Mouse (Mus musculus) urinary bladder, postnatal 25 days (tissue): ENCODE results near the gene Mrps9.
"Not testable (repeated sequence)": the region's sequence is repeated elsewhere in the genome, so short reads cannot be mapped to it uniquely, and the experiment has no call there.

ENCODE experiments used
- DNase-seq: peaks from one replicate; pipeline ENCODE4 v3.0.0; 2022; ENCODE audit warnings: low spot score

Gene Mrps9

GRCm38 (mm10) chr1:42850663-42851397 lies at the start of gene Mrps9:
Mrps9 (plus strand) TSS chr1:42851233.
- peak; percentile 97 for DNase-seq

GRCm38 (mm10) chr1:42813301-42813845 lies 37.7 kb upstream of the Mrps9 start:
- DNase-seq = no peak

GRCm38 (mm10) chr1:42814798-42815619 lies 36.0 kb upstream of the Mrps9 start:
- DNase-seq = no peak

DNA sequence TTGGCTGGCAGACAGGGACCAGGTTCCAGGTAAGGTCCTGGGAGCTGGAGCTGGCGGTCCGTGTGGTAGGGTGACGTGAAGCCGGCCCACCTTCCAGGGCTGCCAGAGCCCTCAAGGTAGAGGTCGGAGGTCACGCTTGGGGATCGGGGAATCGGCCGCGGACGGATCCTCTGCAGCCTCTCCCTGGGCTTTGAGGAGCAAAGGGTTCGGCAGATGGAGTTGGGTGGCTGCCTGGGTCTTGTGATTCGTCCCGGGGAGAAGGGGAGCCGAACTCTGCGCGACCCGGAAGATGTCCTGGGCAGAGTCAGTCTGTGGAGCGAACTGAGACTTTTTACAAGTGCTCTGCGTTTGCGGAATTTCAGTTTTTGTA lies 350 bp downstream of the Mrps9 start:
- DNase-seq = no peak

- DNase-seq = no peak
Measured at GRCm38 (mm10) chr1:42851810-42852209, 777 bp downstream of the Mrps9 start.

DNA sequence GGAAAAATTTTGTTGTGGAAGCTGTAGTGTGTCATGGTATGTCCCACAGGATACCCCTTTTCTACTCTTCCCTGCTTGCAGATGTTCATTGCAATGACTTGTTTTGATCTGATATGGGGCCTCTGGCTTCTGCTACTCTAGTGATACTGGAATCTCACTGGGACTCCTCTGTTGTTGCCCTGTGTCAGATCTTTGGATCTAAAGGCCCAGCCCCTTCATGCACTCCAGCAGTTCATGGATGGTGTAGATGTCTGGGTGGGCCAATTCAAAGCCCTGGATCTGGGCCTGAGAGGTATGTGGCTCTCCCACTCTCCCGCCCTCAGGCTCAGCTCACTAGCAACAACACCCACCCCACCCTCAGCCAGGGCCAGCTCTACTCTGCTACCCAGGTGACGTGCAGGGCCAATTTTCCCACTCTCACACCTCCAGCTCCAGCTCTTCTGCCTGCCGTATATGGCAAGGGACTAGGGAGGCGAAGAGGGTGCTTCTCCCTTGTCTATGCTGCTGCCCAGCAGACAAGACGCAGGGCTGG lies 13.8 kb downstream of the Mrps9 start:
- DNase-seq = no peak

GRCm38 (mm10) chr1:42865336-42865939 lies 14.4 kb downstream of the Mrps9 start:
- DNase-seq = no peak

- no peak for DNase-seq
Measured at GRCm38 (mm10) chr1:42865986-42866385, 15.0 kb downstream of the Mrps9 start.

DNA sequence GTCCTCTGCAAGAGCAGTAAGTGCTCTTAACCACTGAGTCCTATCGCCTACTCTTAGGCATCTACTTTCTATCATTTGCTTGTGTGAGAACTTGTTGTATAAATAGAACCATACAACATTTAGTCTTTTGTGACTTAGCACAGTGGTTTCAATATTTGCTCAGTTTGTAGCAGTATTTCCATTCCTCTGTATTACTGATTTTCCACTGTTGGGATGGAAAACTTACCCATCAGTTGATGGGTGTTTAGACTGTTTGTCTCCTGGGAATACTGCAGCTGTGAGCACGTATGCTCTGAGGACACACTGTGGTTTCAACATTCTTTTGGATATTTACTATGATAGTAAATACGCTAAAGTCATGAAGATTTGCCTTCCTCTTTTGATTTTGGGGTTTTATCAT lies 16.2 kb downstream of the Mrps9 start:
- DNase-seq = no peak

DNA sequence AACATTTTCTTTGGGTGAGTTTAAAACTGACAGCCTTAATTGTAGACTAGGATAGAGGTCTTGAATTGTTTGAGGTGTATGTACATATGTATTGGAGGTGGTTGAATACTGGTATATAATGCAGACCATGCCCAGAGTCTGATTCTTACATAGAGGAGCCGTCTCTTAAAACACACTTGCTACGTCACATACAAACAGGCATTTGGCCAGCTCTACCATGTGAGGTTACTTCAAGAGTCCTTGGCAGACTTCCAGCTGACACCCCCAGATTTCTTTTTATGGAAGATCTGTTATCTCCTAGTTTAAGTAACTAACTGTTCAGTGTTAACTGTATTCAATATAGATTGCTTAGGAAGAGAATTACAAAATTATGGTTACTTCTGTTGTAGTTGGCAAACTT lies 23.1 kb downstream of the Mrps9 start:
- no peak for DNase-seq

- DNase-seq = no peak
Measured at GRCm38 (mm10) chr1:42875271-42875670, 24.2 kb downstream of the Mrps9 start.

GRCm38 (mm10) chr1:42876463-42877093 lies 25.5 kb downstream of the Mrps9 start:
- no peak for DNase-seq

DNA sequence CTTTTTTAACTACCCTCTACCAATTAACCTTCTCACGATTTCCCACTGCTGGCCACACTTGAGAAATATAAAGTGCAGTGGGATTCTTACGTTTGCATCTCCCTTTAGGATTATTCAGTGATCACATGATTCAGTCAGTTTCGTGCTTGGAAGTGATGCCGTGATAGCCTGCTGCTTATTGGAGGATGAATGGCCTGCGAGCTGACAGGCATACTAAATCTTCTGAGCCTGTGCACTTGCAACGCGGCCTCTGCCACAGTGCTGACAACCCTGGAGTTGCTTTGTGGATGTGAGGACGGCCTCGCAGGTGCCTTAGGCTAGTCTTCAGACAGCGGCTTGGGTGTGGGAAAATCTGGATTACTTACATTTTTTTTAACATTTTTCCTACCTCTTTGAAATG lies 26.2 kb downstream of the Mrps9 start:
- DNase-seq = no peak

DNA sequence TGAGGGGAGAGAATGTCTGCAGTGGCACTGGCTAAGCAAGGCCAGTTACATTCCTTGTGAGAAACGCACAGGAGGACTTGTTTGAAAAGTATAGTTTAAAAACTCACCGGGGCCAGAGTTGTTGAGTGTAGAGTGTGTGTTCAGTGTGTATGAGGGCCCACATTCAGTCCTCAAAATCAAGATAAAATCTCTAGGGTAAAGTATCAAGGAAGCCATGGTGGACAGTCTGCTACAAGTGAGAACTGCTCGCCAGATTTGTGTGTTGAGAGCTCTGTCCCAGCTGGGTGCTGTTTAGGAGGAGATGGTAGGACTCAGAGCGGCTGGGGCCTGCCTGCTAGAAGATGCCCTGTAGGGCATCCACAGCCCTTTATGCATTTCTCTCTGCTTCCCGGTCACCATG lies 27.8 kb downstream of the Mrps9 start:
- DNase-seq = no peak

GRCm38 (mm10) chr1:42882258-42882657 lies 31.2 kb downstream of the Mrps9 start:
- no peak for DNase-seq

DNA sequence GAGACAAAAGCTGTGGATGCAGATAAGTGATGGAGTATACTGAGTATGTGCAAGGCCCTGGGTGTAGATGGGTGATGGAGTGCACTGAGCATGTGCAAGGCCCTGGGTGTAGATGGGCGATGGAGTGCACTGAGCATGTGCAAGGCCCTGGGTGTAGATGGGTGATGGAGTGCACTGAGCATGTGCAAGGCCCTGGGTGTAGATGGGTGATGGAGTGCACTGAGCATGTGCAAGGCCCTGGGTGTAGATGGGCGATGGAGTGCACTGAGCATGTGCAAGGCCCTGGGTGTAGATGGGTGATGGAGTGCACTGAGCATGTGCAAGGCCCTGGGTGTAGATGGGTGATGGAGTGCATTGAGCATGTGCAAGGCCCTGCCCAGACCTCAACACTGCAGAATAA lies 32.4 kb downstream of the Mrps9 start:
- DNase-seq = not testable (repeated sequence)

DNA sequence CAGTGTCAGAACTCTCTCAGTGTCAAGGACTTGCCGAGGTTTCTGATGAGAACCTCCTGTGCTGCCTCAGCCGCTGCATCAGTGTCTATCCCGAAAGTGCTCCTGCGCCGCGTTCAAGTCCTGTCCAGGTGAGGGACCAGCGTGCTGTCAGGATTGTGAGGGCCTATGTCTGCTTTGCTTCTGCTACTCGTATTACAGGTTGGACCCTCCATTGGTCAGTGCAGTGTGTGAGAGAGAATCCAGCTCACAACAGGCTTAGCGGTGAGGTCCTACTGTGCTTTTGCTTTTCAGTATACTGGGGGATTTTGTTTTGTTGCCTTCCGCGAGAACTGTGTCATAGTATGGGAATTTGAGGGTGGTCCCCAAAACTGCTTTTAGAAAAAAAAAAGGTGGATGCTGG lies 36.8 kb downstream of the Mrps9 start:
- no peak for DNase-seq

DNA sequence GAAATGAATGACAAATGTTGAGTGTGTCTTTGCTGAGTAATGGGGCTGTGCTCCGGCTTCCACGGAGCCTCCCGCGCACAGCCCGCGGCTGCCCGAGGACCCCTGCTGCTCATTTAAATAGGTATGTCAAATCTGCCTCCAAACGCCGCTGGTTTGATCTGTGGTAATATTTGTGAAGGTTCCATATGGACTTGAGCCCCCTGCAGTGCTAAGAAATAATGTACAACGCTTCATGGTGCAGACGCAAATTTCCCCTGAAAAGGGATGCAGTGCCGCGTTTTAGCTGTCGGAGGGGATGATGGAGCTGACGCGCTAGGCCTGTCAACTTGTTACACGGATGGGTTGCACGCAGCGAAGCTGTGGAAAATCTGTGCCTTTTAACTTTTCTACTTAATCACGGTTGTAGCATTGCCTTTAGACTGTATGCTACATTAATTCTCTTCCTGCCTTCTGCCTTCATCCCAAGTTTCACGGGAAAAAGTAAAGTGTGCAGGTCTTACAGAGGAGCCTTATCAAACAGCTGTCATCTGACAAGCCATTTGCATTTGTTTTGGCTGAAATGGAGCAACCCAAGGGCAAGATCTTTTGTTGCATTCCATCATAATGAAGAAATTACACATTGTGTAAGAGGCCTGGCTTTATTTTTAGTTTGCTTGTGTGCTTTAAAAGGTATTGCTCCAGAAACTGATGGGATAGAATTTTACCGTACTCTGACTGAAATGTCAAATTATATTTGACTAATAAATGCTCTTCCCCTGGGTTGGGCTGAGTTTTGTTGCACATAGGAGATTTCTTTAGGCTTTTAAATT lies 37.7 kb downstream of the Mrps9 start:
- DNase-seq = no peak

DNA sequence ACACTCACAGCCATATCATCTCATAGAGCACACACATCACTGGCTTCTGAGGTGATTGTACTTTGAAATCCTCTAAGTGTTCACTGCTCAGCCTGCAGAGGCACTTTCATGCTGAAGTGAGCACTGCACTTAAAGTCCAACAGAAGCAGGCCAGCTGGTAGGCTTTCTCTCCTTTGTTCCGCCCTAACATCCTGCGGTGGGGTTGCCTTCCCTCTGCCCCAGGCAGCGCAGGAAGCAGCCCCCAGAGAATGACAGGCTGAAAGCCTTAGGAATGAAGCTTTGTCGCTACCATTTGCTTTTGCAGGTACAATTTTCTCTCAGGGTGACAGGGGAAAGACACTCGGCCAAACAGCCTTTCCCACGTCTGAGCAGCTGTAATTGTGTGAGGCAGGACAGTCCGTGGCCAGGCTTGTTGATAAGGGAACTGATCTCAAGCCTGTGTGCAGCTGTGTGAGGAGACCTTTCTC lies 38.4 kb downstream of the Mrps9 start:
- no peak for DNase-seq

DNA sequence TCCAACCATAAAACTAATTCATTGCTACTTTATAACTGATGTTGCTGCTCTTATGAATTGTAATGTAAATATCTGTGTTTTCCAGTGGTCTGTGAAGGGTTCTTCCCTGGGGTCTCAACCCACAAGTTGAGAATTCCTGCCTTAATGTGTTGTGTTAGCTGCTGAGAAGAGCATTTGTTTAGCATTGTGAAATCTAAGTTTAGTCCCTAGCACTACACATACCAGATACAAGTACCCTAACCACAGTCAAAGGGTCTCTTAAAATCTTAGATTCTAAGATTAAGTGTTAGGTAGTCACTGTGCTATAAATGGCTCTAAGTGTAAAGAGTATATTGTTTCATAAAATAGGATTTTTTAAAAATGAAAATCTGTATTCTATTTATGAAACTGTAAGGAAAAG lies 43.7 kb downstream of the Mrps9 start:
- DNase-seq = no peak

GRCm38 (mm10) chr1:42905148-42905547 lies 54.1 kb downstream of the Mrps9 start:
- DNase-seq = no peak
